Mouse (Mus musculus) stomach, embryonic 15.5 days (tissue): Measurements from ENCODE around the gene Snx19. TPM values are rescaled to one million over a fixed set of nuclear protein-coding genes. Genes with fewer than 3 reads are reported as not detected.

Source experiments
- ATAC-seq: fragments of 200-750 bp; cut with Nextera tagmentation; 2 replicates; pipeline ENCODE4 v1.8.0; 2017; ENCODE audit warnings: low read depth, moderate number of reproducible peaks, moderate TSS enrichment; ENCODE audit not compliant: insufficient read depth, low FRiP score
- H3K27ac ChIP-seq: fragments of 300-500 bp; sonication (generic); 2 replicates; pipeline ENCODE4 v1.5.1; 2015; ENCODE audit warnings: mild to moderate bottlenecking, inconsistent platforms
- H3K27me3 ChIP-seq: fragments of 300-500 bp; sonication (generic); replicated peaks from 2 replicates; pipeline ENCODE4 v1.6.1; 2015; ENCODE audit warnings: inconsistent platforms
- H3K36me3 ChIP-seq: fragments of 300-500 bp; sonication (generic); 2 replicates; pipeline ENCODE4 v1.6.1; 2015; ENCODE audit warnings: inconsistent platforms
- H3K4me1 ChIP-seq: fragments of 300-500 bp; sonication (generic); 2 replicates; pipeline ENCODE4 v1.6.1; 2015; ENCODE audit warnings: inconsistent platforms
- H3K4me2 ChIP-seq: fragments of 300-500 bp; sonication (generic); 2 replicates; pipeline ENCODE4 v1.6.1; 2015; ENCODE audit warnings: mild to moderate bottlenecking, inconsistent platforms
- H3K4me3 ChIP-seq: fragments of 300-500 bp; sonication (generic); replicated peaks from 2 replicates; pipeline ENCODE4 v1.5.1; 2015; ENCODE audit warnings: inconsistent platforms
- H3K9ac ChIP-seq: fragments of 300-500 bp; sonication (generic); 2 replicates; pipeline ENCODE4 v1.6.1; 2015; ENCODE audit warnings: inconsistent platforms
- H3K9me3 ChIP-seq: fragments of 300-500 bp; sonication (generic); 2 replicates; pipeline ENCODE4 v1.6.1; 2016; ENCODE audit warnings: inconsistent platforms
- WGBS: fragments of 180-500 bp; shearing (Covaris S2); methylation state at CpG from one replicate; pipeline ENCODE4 v1.1.7; 2015; 5-methylcytosine and 5-hydroxymethylcytosine counted together
- polyA plus RNA-seq: library from polyadenylated mRNA; unstranded; fragments of >200 nt; fragmentation: Nextera tagmentation; extraction: Ambion mirVana; gene quantifications from 2 replicates; pipeline ENCODE4 v1.2.1, GENCODE M21; 2015

Snx19 gene
- polyA plus RNA-seq, 1 experiment from 2014 or later = 15.3 TPM

- Histone ChIP-seq H3K27ac (peak overlapping the region; percentile 81), H3K36me3 (peaks cover 16% of the 10 kb centered on the region), H3K4me3 (no peak overlapping the region), H3K9ac (no peak overlapping the region), H3K4me1 (no peaks in the 10 kb centered on the region), H3K27me3 (no peaks in the 10 kb centered on the region), H3K9me3 (no peaks in the 10 kb centered on the region), H3K4me2 (no peak overlapping the region)
- WGBS = 53% methylated on average over 14 of the region's 14 CpGs
- ATAC-seq = peak; percentile 89
Observed at GRCm38 (mm10) chr9:30445232-30446085, 18.6 kb downstream of the Snx19 start.

GRCm38 (mm10) chr9:30446126-30446525 lies 19.2 kb downstream of the Snx19 start:
- H3K27me3 ChIP-seq = no peaks in the 10 kb centered on the region
- H3K36me3 ChIP-seq = peaks cover 16% of the 10 kb centered on the region
- peak overlapping the region; percentile 81 for H3K27ac ChIP-seq
- no peak overlapping the region for H3K9ac ChIP-seq
- no peaks in the 10 kb centered on the region for H3K4me1 ChIP-seq
- no peak overlapping the region for H3K4me2 ChIP-seq
- H3K9me3 ChIP-seq = no peaks in the 10 kb centered on the region
- no peak overlapping the region for H3K4me3 ChIP-seq
- 86% methylated on average over 1 of the region's 1 CpGs for WGBS
- ATAC-seq = no peak

- no peak overlapping the region for H3K9ac ChIP-seq
- H3K4me3 ChIP-seq = no peak overlapping the region
- ATAC-seq = no peak
- H3K9me3 ChIP-seq = no peaks in the 10 kb centered on the region
- peaks cover 22% of the 10 kb centered on the region for H3K36me3 ChIP-seq
- WGBS = 52% methylated on average over 4 of the region's 4 CpGs
- H3K27me3 ChIP-seq = no peaks in the 10 kb centered on the region
- H3K27ac ChIP-seq = no peak overlapping the region
- no peak overlapping the region for H3K4me2 ChIP-seq
- H3K4me1 ChIP-seq = no peaks in the 10 kb centered on the region
Observed at GRCm38 (mm10) chr9:30448459-30448858, 21.6 kb downstream of the Snx19 start.

- ATAC-seq = no peak
- H3K4me2 ChIP-seq = no peak overlapping the region
- 42% methylated on average over 2 of the region's 2 CpGs for WGBS
Observed at GRCm38 (mm10) chr9:30449862-30450261, 23.0 kb downstream of the Snx19 start.

GRCm38 (mm10) chr9:30450834-30451233 lies 23.9 kb downstream of the Snx19 start:
- WGBS = 56% methylated on average over 2 of the region's 2 CpGs
- ATAC-seq = no peak
- H3K27ac ChIP-seq = no peak overlapping the region
- no peaks in the 10 kb centered on the region for H3K9me3 ChIP-seq
- no peaks in the 10 kb centered on the region for H3K27me3 ChIP-seq
- H3K4me2 ChIP-seq = no peak overlapping the region
- no peak overlapping the region for H3K9ac ChIP-seq
- no peaks in the 10 kb centered on the region for H3K4me1 ChIP-seq
- peaks cover 20% of the 10 kb centered on the region for H3K36me3 ChIP-seq
- no peak overlapping the region for H3K4me3 ChIP-seq

More at GRCm38 (mm10) chr9:30449862-30450261, 23.0 kb downstream of the Snx19 start:
- no peaks in the 10 kb centered on the region for H3K4me1 ChIP-seq
- no peak overlapping the region for H3K9ac ChIP-seq
- H3K36me3 ChIP-seq = peaks cover 20% of the 10 kb centered on the region
- H3K27me3 ChIP-seq = no peaks in the 10 kb centered on the region
- no peak overlapping the region for H3K27ac ChIP-seq
- no peaks in the 10 kb centered on the region for H3K9me3 ChIP-seq
- no peak overlapping the region for H3K4me3 ChIP-seq

GRCm38 (mm10) chr9:30454527-30454926 lies 27.6 kb downstream of the Snx19 start:
- H3K4me3 ChIP-seq = no peak overlapping the region
- ATAC-seq = no peak
- no peak overlapping the region for H3K4me2 ChIP-seq
- 77% methylated on average over 2 of the region's 2 CpGs for WGBS
- no peak overlapping the region for H3K27ac ChIP-seq
- H3K36me3 ChIP-seq = peaks cover 10% of the 10 kb centered on the region
- no peak overlapping the region for H3K9ac ChIP-seq
- no peaks in the 10 kb centered on the region for H3K9me3 ChIP-seq
- no peaks in the 10 kb centered on the region for H3K4me1 ChIP-seq
- H3K27me3 ChIP-seq = no peaks in the 10 kb centered on the region

- H3K9me3 ChIP-seq = no peaks in the 10 kb centered on the region
- H3K4me1 ChIP-seq = no peaks in the 10 kb centered on the region
- H3K27ac ChIP-seq = no peak overlapping the region
- H3K36me3 ChIP-seq = peaks cover 10% of the 10 kb centered on the region
- H3K9ac ChIP-seq = no peak overlapping the region
- ATAC-seq = no peak
- no peak overlapping the region for H3K4me3 ChIP-seq
- H3K4me2 ChIP-seq = no peak overlapping the region
- no peaks in the 10 kb centered on the region for H3K27me3 ChIP-seq
- WGBS = 71% methylated on average over 6 of the region's 6 CpGs
Observed at GRCm38 (mm10) chr9:30456250-30456649, 29.3 kb downstream of the Snx19 start.

GRCm38 (mm10) chr9:30460501-30460900 lies 33.6 kb downstream of the Snx19 start:
- H3K27ac ChIP-seq = no peak overlapping the region
- no peak overlapping the region for H3K9ac ChIP-seq
- H3K4me2 ChIP-seq = no peak overlapping the region
- 49% methylated on average over 8 of the region's 8 CpGs for WGBS
- no peaks in the 10 kb centered on the region for H3K27me3 ChIP-seq
- H3K4me3 ChIP-seq = no peak overlapping the region
- no peak for ATAC-seq
- peaks cover 11% of the 10 kb centered on the region; the same call in 1 of the 2 replicates for H3K36me3 ChIP-seq
- H3K4me1 ChIP-seq = no peaks in the 10 kb centered on the region
- H3K9me3 ChIP-seq = no peaks in the 10 kb centered on the region

- WGBS = 78% methylated on average over 4 of the region's 4 CpGs
- ATAC-seq = no peak
- no peak overlapping the region for H3K4me3 ChIP-seq
- H3K4me1 ChIP-seq = no peaks in the 10 kb centered on the region
- no peak overlapping the region for H3K27ac ChIP-seq
- H3K9ac ChIP-seq = no peak overlapping the region
- no peaks in the 10 kb centered on the region for H3K27me3 ChIP-seq
- no peak overlapping the region for H3K4me2 ChIP-seq
- H3K36me3 ChIP-seq = peaks cover 14% of the 10 kb centered on the region; the same call in 1 of the 2 replicates
- H3K9me3 ChIP-seq = no peaks in the 10 kb centered on the region
Observed at GRCm38 (mm10) chr9:30464661-30465060, 37.8 kb downstream of the Snx19 start.

GRCm38 (mm10) chr9:30480043-30480442 lies 53.1 kb downstream of the Snx19 start:
- Histone ChIP-seq H3K9me3 (no peaks in the 10 kb centered on the region), H3K4me2 (no peak overlapping the region), H3K27ac (no peak overlapping the region), H3K4me1 (no peaks in the 10 kb centered on the region), H3K9ac (no peak overlapping the region), H3K36me3 (no peaks in the 10 kb centered on the region), H3K4me3 (no peak overlapping the region), H3K27me3 (no peaks in the 10 kb centered on the region)
- no peak for ATAC-seq
- 68% methylated on average over 4 of the region's 4 CpGs for WGBS

- Histone ChIP-seq H3K4me2 (no peak overlapping the region), H3K36me3 (no peaks in the 10 kb centered on the region), H3K27ac (no peak overlapping the region), H3K4me3 (no peak overlapping the region), H3K9ac (no peak overlapping the region), H3K9me3 (no peaks in the 10 kb centered on the region), H3K27me3 (no peaks in the 10 kb centered on the region), H3K4me1 (no peaks in the 10 kb centered on the region)
- WGBS = 2% methylated on average over 6 of the region's 6 CpGs
- ATAC-seq = peak; percentile 75; the same call in 1 of the 2 replicates
Observed at GRCm38 (mm10) chr9:30480464-30480863, 53.6 kb downstream of the Snx19 start.

- no peak for ATAC-seq
- Histone ChIP-seq H3K9me3 (no peaks in the 10 kb centered on the region), H3K27ac (no peak overlapping the region), H3K9ac (no peak overlapping the region), H3K4me2 (no peak overlapping the region), H3K4me1 (no peaks in the 10 kb centered on the region), H3K27me3 (no peaks in the 10 kb centered on the region), H3K36me3 (no peaks in the 10 kb centered on the region), H3K4me3 (no peak overlapping the region)
- 91% methylated on average over 4 of the region's 4 CpGs for WGBS
Observed at GRCm38 (mm10) chr9:30482116-30482515, 55.2 kb downstream of the Snx19 start.
